Mouse (Mus musculus) adrenal gland, adult (tissue): ENCODE data around the gene Il16.

Experiments used
- DNase-seq, 2 experiments: peaks; one replicate each; pipeline ENCODE4 v3.0.0; 2022 to 2023; ENCODE audit warnings: low spot score in 1 of 2; ENCODE audit not compliant: inconsistent age in 2 of 2

Il16 gene

DNA sequence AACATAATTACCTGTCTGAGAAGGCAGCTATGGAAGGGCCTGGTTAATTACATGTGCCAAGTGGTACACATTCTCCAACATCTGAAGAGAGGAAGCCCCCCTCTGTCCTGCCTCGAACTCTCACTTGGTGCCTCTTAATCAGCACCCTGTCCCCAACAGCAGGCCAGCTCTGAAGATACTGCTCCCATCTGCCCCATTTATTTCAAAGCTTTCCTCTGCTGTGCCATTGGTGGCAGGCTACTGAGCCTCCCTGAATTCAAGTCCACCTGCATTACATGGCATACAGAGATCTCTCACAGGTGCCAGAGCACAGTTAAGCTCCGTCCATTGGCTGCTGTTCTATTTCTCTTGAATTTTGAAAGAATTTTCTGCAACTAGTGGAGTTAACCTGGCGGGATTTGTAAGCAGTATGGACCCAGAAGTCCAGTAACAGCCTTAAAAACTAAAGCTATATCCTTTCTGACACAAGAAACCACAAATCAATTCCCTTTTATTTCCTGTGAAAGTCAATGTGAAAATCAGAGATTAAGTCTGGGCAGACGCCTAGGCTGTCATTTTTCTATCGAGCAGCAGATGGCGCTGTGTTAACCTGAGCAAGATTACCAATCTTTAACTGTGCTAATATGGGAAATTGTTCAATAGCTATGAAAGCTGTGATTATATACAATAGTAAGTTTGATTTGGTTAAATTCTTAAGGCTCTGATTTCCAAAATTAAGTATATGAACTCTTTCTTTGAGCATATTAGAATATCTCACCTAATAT lies 49.9 kb downstream of the Il16 start:
- DNase-seq: peak in 1 of 2 experiments; percentile 58

DNA sequence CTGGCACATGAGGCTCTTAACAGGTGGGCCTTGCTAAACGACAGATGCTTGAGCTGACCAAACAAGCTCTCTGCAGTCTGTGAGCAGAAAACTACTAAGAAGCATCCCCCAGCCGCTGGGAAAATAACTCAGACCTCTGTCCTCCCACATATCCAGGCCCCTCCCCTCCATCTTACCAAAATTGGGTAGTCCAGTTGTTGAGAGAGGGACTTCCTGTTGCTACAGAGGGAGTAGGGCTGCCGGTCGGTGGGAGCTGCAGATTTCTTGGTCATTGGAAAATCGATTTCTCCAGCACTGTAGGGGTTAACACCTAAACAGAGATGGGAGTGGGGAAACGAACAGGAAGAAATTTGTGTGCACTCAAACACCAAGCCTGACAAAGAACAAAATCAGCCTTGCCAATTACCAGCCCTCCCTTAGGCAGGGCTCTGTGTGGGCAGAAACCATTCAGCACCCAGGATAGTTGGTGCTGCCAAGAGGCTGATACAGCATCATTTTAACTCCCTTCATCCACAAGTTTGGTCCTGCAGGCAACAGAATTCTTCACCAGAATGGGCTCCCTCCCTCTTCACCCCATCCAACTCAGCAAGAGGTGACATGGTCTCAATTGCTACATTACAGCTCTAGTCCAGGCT lies 62.8 kb downstream of the Il16 start:
- DNase-seq: no peak

DNA sequence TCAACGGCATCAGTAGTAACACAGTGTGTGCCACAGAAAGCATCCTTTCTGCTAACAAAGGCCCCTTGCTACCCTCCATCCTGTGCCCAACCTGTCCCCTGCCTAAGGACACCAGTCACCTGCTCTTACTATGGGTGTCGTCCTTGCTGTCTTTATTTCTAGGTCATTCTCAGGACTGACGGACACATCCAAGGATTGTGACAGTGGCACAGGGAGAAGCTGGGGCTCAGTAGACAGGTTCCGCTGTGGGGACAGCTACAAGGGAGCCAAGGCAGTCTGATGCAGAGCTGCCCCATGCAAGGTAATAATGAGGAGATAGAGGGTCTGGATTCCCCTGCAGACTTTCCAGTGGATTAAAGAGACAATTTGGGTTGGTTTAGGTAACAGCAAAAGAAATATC lies 67.0 kb downstream of the Il16 start:
- DNase-seq: no peak

DNA sequence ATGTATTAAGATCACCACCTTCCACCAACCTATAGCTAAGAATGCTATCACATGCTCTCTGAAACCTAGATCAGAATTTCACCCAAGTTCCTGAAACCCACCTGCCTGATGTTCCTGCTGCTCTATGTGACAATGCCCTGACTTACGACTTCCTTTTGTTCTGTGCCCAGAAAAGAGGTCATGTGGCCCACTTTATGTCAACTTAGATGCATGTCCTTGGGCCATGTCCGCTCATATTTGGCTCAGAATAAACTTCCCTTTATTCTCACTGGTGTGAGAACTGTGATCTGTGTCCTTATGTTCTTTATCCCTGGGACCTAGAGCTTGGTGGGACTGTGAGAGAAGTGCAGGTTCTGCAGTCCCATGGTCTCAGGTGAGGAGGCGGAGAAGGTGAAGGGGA lies 68.2 kb downstream of the Il16 start:
- DNase-seq: no peak

DNA sequence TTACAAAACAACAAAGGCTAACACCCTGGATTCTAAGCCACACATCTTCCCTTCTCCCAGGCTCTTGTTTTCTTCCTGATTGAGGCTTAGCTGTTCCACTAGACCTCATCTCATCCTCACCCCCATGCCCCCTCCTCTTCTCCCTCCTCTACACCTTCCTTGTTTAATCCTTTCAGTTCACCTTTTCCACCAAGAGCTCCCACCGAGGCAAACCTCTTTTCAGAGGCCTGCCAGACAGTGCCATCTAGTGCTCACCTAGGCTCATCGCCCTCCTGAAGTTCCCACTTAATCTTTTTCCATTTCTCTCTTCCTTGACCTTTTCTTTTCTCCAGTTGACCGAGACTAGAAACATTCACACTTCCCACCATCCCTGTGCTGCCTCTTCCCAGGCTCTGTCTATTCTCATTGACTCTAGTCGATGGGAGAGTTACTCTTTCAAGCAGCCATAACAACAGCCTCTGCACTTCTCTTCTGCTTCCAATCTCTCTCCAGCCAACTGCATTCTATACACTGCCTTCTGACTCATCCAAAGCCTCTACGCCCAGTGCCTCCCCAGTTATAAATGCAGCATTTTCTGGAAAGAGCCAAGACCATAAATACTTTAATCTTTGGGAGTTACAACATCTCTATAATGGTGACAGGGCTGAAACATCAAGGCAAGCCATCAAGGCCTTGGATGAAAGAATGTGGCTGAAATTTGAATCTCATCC lies 69.8 kb downstream of the Il16 start:
- DNase-seq: peak; percentile 28 to 68

DNA sequence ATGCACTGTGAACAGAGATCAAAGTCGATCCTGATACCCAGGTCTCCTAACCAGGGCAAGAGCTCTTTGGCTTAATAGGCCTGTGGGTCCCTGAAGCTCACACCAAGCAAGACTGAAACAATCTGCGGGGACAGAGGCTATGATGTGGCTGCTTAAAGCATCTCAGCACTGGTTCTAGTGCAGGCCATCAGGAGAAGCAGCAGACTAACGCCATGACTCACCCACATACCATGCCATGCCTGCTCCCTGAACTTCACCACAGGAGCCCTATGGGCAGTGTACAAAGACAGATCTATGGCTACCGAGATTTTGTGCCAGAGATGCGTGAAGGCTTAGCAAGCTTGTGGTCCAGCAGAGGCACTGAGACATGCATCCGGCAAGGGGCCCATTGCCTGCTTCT lies 74.0 kb downstream of the Il16 start:
- DNase-seq: no peak

DNA sequence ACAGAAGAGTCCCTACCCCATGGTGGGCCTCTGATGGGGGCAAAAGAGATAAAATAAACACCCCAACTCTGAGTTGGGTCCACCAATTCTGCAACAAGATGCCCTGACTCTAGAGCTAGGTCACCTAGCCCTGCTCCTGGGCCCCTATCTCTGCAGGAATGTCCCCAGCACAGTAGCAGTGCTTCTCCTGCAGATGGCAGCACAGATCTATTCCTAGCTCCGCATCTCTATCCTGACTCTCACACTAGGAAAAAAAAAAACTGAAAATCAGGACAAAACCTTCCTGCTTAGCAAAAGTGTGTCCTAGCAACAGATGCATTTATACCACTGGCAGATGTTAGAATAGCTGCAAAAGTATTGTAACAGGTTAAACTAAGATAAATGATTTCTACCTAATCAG lies 76.8 kb downstream of the Il16 start:
- peak; percentile 44 to 79 for DNase-seq

DNA sequence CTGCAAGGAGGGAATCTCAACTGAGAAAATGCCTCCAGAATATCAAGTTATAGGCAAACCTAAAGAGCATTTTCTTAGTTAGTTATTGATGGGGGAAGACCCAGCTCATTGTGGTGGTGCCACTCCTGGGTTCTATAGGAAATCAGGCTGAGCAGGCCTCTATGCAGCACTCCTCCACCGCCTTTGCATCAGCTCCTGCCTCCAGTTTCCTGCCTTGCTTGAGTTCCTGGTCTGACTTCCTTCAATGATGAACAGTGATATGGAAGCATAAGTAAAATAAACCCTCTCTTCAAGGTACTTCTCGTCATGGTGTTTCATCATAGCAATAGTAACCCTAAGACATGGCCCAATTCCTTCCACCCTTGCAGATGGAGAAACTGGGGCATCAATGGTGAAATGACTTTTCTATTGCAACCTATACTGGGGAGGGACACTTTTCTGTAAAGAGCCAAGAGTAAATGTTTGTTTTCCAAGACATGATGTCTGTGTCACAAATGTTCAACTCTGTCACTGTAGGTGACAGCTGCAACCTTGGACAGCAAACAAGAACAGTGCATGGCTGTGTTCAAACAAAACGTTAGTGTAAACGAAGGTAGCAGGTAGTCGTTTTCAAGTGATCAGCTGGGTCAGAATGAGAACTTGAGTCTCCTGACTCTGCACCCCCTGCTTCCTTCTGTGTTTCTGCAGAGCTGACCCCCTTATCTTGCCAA lies 77.4 kb downstream of the Il16 start:
- peak in 1 of 2 experiments; percentile 12 for DNase-seq

DNA sequence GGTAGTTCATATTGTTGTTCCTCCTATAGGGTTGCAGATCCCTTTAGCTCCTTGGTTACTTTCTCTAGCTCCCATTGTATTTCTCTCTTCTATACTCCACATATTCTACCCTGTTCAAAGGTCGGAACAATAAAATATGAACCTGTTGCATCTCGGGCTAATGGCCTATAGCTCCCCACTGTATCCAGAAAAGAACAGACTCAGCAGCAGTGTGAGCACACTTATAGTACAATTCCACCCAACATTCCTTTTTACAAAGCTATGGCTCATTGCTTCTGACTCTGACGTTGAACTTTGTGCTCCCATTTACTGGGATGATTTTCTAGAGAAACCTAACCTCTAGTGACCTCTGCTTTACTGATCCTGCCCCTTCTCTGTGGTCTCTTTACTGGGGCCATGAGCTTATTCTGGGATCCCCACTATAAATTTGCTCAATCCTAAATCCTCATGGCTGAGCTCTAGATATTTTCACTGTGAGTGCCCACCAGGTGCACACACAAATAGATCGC lies 79.4 kb downstream of the Il16 start:
- no peak for DNase-seq

DNA sequence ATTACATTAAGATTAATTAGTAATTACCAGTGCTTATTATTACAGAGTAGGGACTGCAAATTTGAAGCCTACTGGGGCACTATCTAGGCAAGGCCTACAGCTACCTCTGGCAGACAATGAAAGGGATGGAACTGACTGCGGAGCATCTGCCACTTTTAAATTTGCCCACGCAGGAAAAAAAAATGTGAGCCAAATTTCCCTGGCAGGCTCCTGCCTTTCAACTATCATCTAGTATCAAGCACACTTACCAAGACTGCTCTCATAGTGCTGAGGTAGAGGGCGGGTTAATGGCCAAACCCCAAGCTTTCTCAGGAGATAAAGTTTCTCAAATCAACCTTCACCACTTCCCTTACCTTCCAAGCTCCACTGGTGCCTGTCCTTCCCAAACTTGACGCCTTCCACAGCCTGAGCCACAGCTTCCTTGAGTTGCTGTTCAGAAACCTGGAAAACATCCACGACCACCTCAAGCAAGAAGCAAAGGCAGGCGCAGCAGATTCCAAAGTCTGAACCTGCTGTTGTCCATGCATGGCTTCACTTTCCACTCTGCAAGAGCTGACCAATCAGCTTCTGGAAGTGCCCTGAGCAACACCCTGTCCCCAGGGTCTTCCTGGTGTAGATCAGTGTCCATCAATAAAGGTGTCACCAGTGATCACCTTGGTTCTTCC lies 82.7 kb downstream of the Il16 start:
- DNase-seq: no peak

DNA sequence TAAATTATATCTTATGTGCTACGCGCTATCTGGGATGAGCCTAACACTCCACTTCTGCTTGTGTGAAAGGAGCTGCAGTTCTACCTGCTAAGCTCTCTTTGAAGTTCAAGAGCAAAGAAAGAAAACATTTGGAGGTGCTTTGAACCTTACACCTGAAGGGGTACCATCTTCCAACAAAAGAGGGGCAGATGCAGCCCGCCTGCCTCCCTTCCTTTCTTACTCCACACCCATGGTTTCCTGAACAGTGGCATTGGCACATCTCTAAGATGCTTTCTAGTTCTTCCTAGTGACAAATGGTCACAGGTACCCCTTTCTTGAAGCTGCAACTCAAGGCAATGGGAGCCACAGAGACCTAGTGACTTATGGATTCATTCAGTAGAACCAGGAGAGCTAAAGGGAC lies 83.8 kb downstream of the Il16 start:
- no peak for DNase-seq

DNA sequence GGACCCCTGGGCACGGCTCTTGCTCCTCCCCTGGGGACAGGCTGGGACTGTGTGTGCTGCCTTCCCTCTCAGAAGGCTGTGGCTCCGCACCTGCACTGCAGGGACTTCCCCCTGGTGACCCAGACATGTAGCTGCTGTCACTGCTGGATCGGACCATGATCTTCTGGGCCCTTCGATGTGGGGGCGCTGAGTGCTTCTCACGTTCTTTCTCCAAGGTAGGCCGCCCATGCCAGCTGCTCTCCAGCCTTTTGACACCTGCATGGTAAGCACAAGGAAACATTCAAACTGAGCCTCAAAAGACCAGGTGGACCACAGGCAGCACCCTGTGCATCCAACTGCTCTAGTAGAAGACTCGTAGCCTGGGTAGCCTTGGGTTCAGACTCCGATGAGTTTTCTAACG lies 84.5 kb downstream of the Il16 start:
- DNase-seq: no peak

DNA sequence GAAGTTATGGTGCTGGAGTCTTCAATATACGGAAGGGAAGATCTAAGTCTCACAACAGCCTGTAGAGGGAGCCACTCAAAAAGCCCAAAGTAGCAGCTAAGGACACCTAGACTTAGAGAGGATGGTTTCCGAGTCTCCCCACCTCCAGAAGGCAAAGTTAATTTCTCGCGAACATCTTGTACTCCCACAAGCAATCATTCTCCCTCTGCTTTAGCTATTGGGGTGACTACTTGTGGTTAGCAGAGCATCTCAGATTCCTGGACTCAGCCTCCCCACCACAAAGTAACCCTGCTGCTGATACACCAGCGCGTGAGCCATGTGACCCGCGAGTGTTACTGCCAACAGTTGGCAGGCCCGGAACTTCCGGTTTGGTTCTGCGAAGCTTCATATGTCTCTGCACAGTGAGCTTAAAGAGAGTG lies 85.2 kb downstream of the Il16 start:
- DNase-seq: no peak

DNA sequence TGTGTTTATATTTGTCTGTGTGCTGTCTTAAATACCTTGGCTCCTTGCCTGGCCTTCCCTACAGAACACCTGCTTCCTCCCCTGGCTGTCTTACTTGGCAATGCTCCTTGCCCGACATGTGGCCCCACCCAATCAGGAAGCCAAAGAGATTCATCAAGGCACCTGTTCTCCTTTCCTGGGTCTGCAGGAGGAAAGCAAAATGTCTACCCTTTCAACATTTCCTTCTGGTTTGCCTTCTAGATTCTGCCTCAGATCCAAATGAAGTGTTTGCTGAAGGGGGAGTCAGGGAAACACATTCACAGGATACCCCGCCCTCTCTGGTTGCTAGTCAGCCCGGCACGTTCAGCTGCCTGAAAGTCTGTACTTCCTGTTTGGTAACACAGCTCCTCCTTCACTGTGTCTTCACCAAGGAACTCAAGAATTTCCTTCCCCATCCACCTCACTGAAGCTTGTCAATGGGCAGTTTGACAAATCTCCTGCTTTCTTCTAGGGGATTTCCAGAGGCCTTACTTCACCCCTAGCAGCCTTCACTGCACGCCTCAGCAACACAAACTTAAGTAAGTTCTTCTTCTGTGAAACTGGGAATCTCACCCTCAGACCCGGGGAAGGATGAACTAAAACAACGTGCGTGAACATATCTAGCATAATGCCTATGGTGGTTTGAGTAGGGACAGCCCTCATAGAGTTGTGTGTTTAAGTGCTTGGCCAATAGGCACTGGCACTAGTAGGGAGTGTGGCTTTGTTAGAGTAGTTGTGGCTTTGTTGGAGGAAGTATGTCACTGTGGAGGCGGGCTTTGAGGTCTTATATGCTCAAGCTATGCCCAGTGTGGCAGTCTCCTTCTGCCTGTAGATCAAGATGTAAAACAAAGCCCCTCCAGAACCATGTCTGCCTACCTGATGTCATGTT lies 86.1 kb downstream of the Il16 start:
- DNase-seq: peak; percentile 36 to 71

DNA sequence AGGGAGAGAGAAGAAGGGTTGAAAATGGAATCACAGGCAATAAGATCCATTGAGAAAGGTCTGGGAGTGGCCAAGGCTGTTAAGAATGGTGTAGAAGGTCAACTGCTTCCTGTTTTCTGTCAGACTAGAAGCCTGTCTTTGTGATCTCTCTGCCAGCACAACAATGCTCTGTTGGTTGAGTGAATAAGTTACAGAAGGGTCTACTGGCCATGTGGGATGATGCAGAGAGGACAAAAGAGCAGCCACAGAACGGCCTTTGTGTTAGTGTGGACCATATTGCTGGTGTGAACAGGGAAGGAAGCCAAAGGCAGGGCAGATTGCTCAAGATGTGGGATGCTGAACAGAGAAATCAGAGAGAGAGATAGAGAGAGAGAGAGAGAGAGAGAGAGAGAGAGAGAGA lies 86.8 kb downstream of the Il16 start:
- no peak for DNase-seq

DNA sequence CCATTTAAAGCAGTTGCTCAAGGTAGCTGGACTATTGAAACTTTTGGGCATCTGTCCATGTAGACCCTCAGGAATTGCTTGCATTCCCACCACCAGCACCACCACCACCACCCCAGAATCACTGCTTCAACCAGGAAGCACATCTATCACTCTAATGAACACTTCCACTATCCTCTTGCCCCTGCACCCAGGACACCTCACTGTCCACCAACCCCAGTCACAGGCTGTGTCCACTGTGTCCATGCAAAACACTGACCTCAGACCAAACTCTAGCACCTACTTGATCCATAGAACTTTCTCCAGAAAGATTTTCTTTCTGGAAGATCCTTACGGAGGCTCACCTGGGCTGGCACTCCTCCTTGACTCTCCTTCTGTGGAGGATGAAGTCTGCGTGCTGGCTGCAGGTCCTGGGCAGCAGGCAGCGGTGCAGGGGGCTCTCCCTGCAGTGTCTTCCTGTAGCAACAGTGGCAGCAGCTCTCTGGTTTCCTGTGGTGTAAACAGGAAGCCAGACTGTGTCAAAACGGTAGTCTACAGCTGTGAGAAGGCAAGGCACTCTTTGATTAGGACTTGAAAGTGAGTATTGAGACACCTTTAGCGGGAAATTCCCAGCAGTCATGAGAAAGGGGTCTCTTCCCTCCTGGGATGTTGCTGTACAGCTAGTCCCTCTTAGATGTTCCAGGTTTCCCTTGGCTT lies 90.4 kb downstream of the Il16 start:
- peak; percentile 31 to 68 for DNase-seq

DNA sequence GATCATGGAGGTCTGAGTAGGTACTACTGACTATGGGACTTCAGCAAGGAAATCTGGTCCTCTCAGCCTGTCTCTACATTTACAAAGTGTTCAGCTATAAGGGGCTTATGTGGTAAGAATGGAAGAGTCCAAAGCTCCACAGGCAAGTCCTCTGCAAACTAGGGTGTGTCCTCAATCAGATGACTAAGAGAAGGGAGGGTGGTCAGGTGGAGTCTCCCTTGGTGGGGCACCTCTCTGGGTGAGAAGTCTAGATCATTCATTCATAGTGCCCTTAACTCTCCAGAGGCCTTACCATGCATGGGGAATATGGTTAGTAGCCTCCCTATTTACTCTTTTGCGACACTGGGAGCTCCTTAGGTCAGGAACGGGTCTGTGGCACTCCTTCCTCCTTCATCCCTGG lies 91.3 kb downstream of the Il16 start:
- DNase-seq: no peak

DNA sequence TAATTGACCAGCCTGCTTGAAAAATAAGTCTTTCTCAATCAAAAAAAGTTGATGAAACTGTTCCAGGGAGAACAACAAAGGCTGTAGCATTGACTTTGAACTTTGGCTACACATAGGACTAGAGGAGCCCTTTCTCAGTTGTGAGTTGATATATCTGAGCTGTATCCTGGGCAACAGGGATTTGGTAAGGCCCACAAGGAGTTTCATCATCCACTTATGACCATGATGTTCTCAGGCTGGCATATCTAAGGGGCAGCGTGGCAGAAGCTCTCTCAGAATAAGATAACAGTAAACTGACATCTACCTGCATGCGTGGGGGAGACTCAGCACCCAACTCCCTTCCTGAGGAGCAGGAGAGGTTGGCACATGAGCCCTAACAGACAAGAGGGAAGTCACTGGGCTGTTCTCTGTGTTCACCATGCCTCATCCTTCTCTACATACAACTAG lies 91.9 kb downstream of the Il16 start:
- DNase-seq: no peak

DNA sequence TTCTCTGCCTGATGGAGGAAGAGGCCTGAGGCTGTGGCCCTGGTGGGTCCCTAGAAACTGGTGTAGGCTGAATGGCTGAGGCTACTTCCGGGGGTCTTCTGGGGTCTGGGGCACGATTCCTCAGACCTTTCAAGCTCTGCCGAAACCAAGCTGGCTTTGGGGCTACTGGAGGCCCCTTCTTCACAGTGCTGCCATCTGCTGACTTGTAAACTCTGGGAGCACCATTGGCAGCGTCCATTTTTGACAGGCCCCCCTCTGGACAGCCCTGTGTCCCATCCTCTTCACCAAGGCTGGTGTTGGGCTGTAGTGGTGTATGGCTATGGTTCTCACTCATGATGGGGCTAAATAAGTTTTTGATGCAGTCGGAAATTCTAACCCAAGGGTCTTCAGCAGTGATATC lies 93.0 kb downstream of the Il16 start:
- no peak for DNase-seq
